Mouse (Mus musculus): ENCODE results near the gene Rpl38. TPM values are rescaled to one million over a fixed set of nuclear protein-coding genes. Genes with fewer than 3 reads are reported as not detected.
A peak's percentile ranks its signal among the peaks of the same experiment; 100 is the strongest.

Gene Rpl38
- 1,061 and 1,397 TPM in 2 replicates for polyA plus RNA-seq (2014; fragmentation: Nextera tagmentation; extraction: Ambion mirVana)

- Histone ChIP-seq H3K9ac (ENCODE audit: low read depth, low read length) (peak within 1 kb of the TSS; percentile 98), H3K27ac (ENCODE audit: low read depth, low read length) (peak within 1 kb of the TSS; percentile 82), H3K9me3 (ENCODE audit: control insufficient read depth, low read length) (no peaks in the 10 kb centered on the region), H3K4me3 (ENCODE audit: low read length) (peak within 1 kb of the TSS; percentile 89), H3K4me1 (ENCODE audit: control insufficient read depth, insufficient read depth, low read length) (peaks cover 10% of the 10 kb centered on the region; the same call in 1 of the 2 replicates), H3K36me3 (ENCODE audit: control insufficient read depth, insufficient read depth, low read length) (peaks cover 33% of the 10 kb centered on the region), H3K27me3 (ENCODE audit: control insufficient read depth, insufficient read depth, low read length) (peaks cover 3% of the 10 kb centered on the region; the same call in 1 of the 2 replicates), H3K4me2 (replicated peaks; ENCODE audit: low read depth, low read length) (peak within 1 kb of the TSS; percentile 66)
- under 1% methylated on average over 21 of the region's 21 CpGs for WGBS
- ATAC-seq (ENCODE audit: low FRiP score, low TSS enrichment) = peak; percentile 84
These were observed at the start of gene Rpl38 for GRCm38 (mm10) chr11:114668301-114668710. TSS of gene Rpl38 (plus strand) at chr11:114668524.

GRCm38 (mm10) chr11:114618697-114619417 lies 49.5 kb upstream of the Rpl38 start:
- H3K4me2 ChIP-seq (replicated peaks; ENCODE audit: low read depth, low read length) = no peak overlapping the region
- H3K27me3 ChIP-seq (ENCODE audit: control insufficient read depth, insufficient read depth, low read length) = peaks cover 4% of the 10 kb centered on the region; the same call in 1 of the 2 replicates
- no peak overlapping the region for H3K4me3 ChIP-seq (ENCODE audit: low read length)
- no peaks in the 10 kb centered on the region for H3K36me3 ChIP-seq (ENCODE audit: control insufficient read depth, insufficient read depth, low read length)
- no peak overlapping the region for H3K9ac ChIP-seq (ENCODE audit: low read depth, low read length)
- WGBS = 41% methylated on average over 17 of the region's 17 CpGs
- ATAC-seq (ENCODE audit: low FRiP score, low TSS enrichment) = no peak
- H3K9me3 ChIP-seq (ENCODE audit: control insufficient read depth, low read length) = no peaks in the 10 kb centered on the region
- no peak overlapping the region for H3K27ac ChIP-seq (ENCODE audit: low read depth, low read length)
- no peaks in the 10 kb centered on the region for H3K4me1 ChIP-seq (ENCODE audit: control insufficient read depth, insufficient read depth, low read length)

GRCm38 (mm10) chr11:114626071-114626690 lies 42.1 kb upstream of the Rpl38 start:
- no peak for ATAC-seq (ENCODE audit: low FRiP score, low TSS enrichment)
- no peaks in the 10 kb centered on the region for H3K27me3 ChIP-seq (ENCODE audit: control insufficient read depth, insufficient read depth, low read length)
- 67% methylated on average over 13 of the region's 13 CpGs for WGBS

GRCm38 (mm10) chr11:114627036-114627435 lies 41.3 kb upstream of the Rpl38 start:
- H3K27me3 ChIP-seq (ENCODE audit: control insufficient read depth, insufficient read depth, low read length) = no peaks in the 10 kb centered on the region
- WGBS = 85% methylated on average over 5 of the region's 6 CpGs
- no peak overlapping the region for H3K27ac ChIP-seq (ENCODE audit: low read depth, low read length)
- no peaks in the 10 kb centered on the region for H3K36me3 ChIP-seq (ENCODE audit: control insufficient read depth, insufficient read depth, low read length)
- ATAC-seq (ENCODE audit: low FRiP score, low TSS enrichment) = no peak
- H3K9me3 ChIP-seq (ENCODE audit: control insufficient read depth, low read length) = no peaks in the 10 kb centered on the region
- H3K4me1 ChIP-seq (ENCODE audit: control insufficient read depth, insufficient read depth, low read length) = no peaks in the 10 kb centered on the region
- no peak overlapping the region for H3K4me2 ChIP-seq (replicated peaks; ENCODE audit: low read depth, low read length)
- no peak overlapping the region for H3K9ac ChIP-seq (ENCODE audit: low read depth, low read length)
- H3K4me3 ChIP-seq (ENCODE audit: low read length) = no peak overlapping the region

More at GRCm38 (mm10) chr11:114626071-114626690, 42.1 kb upstream of the Rpl38 start:
- Histone ChIP-seq H3K9me3 (ENCODE audit: control insufficient read depth, low read length) (no peaks in the 10 kb centered on the region), H3K4me2 (replicated peaks; ENCODE audit: low read depth, low read length) (no peak overlapping the region), H3K4me1 (ENCODE audit: control insufficient read depth, insufficient read depth, low read length) (no peaks in the 10 kb centered on the region), H3K4me3 (ENCODE audit: low read length) (no peak overlapping the region), H3K27ac (ENCODE audit: low read depth, low read length) (no peak overlapping the region), H3K36me3 (ENCODE audit: control insufficient read depth, insufficient read depth, low read length) (no peaks in the 10 kb centered on the region), H3K9ac (ENCODE audit: low read depth, low read length) (no peak overlapping the region)

- H3K4me1 ChIP-seq (ENCODE audit: control insufficient read depth, insufficient read depth, low read length) = no peaks in the 10 kb centered on the region
- H3K9me3 ChIP-seq (ENCODE audit: control insufficient read depth, low read length) = no peaks in the 10 kb centered on the region
- H3K36me3 ChIP-seq (ENCODE audit: control insufficient read depth, insufficient read depth, low read length) = no peaks in the 10 kb centered on the region
- H3K4me3 ChIP-seq (ENCODE audit: low read length) = no peak overlapping the region
- 77% methylated on average over 12 of the region's 12 CpGs for WGBS
- H3K27me3 ChIP-seq (ENCODE audit: control insufficient read depth, insufficient read depth, low read length) = no peaks in the 10 kb centered on the region
- ATAC-seq (ENCODE audit: low FRiP score, low TSS enrichment) = no peak
- no peak overlapping the region for H3K4me2 ChIP-seq (replicated peaks; ENCODE audit: low read depth, low read length)
- no peak overlapping the region for H3K27ac ChIP-seq (ENCODE audit: low read depth, low read length)
- no peak overlapping the region for H3K9ac ChIP-seq (ENCODE audit: low read depth, low read length)
These were observed 40.3 kb upstream of the Rpl38 start for GRCm38 (mm10) chr11:114628032-114628431.

- H3K4me3 ChIP-seq (ENCODE audit: low read length) = no peak overlapping the region
- H3K4me1 ChIP-seq (ENCODE audit: control insufficient read depth, insufficient read depth, low read length) = no peaks in the 10 kb centered on the region
- ATAC-seq (ENCODE audit: low FRiP score, low TSS enrichment) = no peak
- no peaks in the 10 kb centered on the region for H3K27me3 ChIP-seq (ENCODE audit: control insufficient read depth, insufficient read depth, low read length)
- no peak overlapping the region for H3K27ac ChIP-seq (ENCODE audit: low read depth, low read length)
- no peak overlapping the region for H3K9ac ChIP-seq (ENCODE audit: low read depth, low read length)
- 79% methylated on average over 5 of the region's 5 CpGs for WGBS
- H3K9me3 ChIP-seq (ENCODE audit: control insufficient read depth, low read length) = no peaks in the 10 kb centered on the region
- no peaks in the 10 kb centered on the region for H3K36me3 ChIP-seq (ENCODE audit: control insufficient read depth, insufficient read depth, low read length)
- no peak overlapping the region for H3K4me2 ChIP-seq (replicated peaks; ENCODE audit: low read depth, low read length)
These were observed 38.3 kb upstream of the Rpl38 start for GRCm38 (mm10) chr11:114630044-114630443.

- ATAC-seq (ENCODE audit: low FRiP score, low TSS enrichment) = no peak
- Histone ChIP-seq H3K9me3 (ENCODE audit: control insufficient read depth, low read length) (no peaks in the 10 kb centered on the region), H3K27me3 (ENCODE audit: control insufficient read depth, insufficient read depth, low read length) (peaks cover 1% of the 10 kb centered on the region; the same call in 1 of the 2 replicates), H3K4me1 (ENCODE audit: control insufficient read depth, insufficient read depth, low read length) (no peaks in the 10 kb centered on the region), H3K4me3 (ENCODE audit: low read length) (no peak overlapping the region), H3K9ac (ENCODE audit: low read depth, low read length) (no peak overlapping the region), H3K4me2 (replicated peaks; ENCODE audit: low read depth, low read length) (no peak overlapping the region), H3K27ac (ENCODE audit: low read depth, low read length) (no peak overlapping the region), H3K36me3 (ENCODE audit: control insufficient read depth, insufficient read depth, low read length) (no peaks in the 10 kb centered on the region)
- 80% methylated on average over 8 of the region's 8 CpGs for WGBS
These were observed 36.1 kb upstream of the Rpl38 start for GRCm38 (mm10) chr11:114632266-114632665.

GRCm38 (mm10) chr11:114636292-114636691 lies 32.0 kb upstream of the Rpl38 start:
- no peak overlapping the region for H3K9ac ChIP-seq (ENCODE audit: low read depth, low read length)
- H3K36me3 ChIP-seq (ENCODE audit: control insufficient read depth, insufficient read depth, low read length) = no peaks in the 10 kb centered on the region
- 0 out of 2 replicates have a peak, but pooled peaks cover 5% of the 10 kb centered on the region for H3K4me1 ChIP-seq (ENCODE audit: control insufficient read depth, insufficient read depth, low read length)
- peak; percentile 63 for ATAC-seq (ENCODE audit: low FRiP score, low TSS enrichment)
- H3K9me3 ChIP-seq (ENCODE audit: control insufficient read depth, low read length) = no peaks in the 10 kb centered on the region
- H3K27me3 ChIP-seq (ENCODE audit: control insufficient read depth, insufficient read depth, low read length) = peaks cover 7% of the 10 kb centered on the region; the same call in 1 of the 2 replicates
- H3K27ac ChIP-seq (ENCODE audit: low read depth, low read length) = no peak overlapping the region
- H3K4me2 ChIP-seq (replicated peaks; ENCODE audit: low read depth, low read length) = 0 out of 2 replicates have a peak overlapping the region, but pooled peaks have one; percentile 21
- WGBS = under 1% methylated on average over 6 of the region's 6 CpGs
- H3K4me3 ChIP-seq (ENCODE audit: low read length) = no peak overlapping the region

All from kidney, embryonic 14.5 days (tissue).